10 mouse cellular contexts compared by ENCODE assay signal in the genomic region with DNA sequence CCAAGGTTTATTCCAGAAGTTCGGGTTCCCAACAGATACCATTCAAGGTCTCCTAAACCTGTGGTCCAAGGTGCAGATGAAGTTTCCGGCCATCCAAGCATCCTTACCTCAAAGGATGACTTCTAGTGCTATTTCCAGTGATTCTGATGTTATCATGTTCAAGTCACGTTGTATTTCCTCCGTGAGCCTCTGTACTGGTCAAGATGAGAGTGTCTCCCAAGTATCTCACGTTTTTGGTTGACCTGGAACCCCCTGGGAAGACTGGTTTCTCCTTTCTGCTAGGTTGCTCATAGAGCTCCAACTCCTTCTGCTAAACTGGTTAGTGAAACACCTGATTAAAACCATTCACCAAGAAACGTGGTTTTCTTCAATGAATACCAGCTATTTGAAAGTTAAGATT. TPM values are rescaled to one million over a fixed set of nuclear protein-coding genes. Genes with fewer than 3 reads are reported as not detected.
DNase-seq lines count a peak whose midpoint lies in the region; ATAC-seq and TF ChIP-seq lines count a peak whose summit lies in the region.
"Had no signal": no experiment of that assay in that cellular context is flagged by ENCODE, and none has a peak within 500 bp of the region (broad histone marks: within the 10 kb centered on the region; RNA-seq: fewer than 3 reads in every experiment).

No protein-coding gene starts in this region.

- no peaks in the 10 kb centered on the region; the same call in 1 of the 2 replicates for H3K4me1 ChIP-seq in embryonic facial prominence, embryonic 12.5 days
- peaks cover 7% of the 10 kb centered on the region; the same call in 1 of the 2 replicates for H3K4me1 ChIP-seq in embryonic facial prominence, embryonic 10.5 days
- H3K4me1 ChIP-seq in kidney, embryonic 15.5 days: peaks cover 9% of the 10 kb centered on the region; the same call in 1 of the 2 replicates
- H3K4me1 ChIP-seq in embryonic facial prominence, embryonic 14.5 days (ENCODE audit: control insufficient read depth, insufficient read depth, low read length): no peaks in the 10 kb centered on the region
- peaks cover 6% of the 10 kb centered on the region; the same call in 1 of the 2 replicates for H3K4me1 ChIP-seq in liver, postnatal 0 days (ENCODE audit: insufficient read depth)

- H3K36me3 ChIP-seq in embryonic facial prominence, embryonic 12.5 days: no peaks in the 10 kb centered on the region
- H3K36me3 ChIP-seq in embryonic facial prominence, embryonic 10.5 days (replicated peaks): no peaks in the 10 kb centered on the region
- no peaks in the 10 kb centered on the region for H3K36me3 ChIP-seq in kidney, embryonic 15.5 days
- no peaks in the 10 kb centered on the region for H3K36me3 ChIP-seq in embryonic facial prominence, embryonic 14.5 days (ENCODE audit: control insufficient read depth, insufficient read depth, low read length)
- H3K36me3 ChIP-seq in liver, postnatal 0 days (replicated peaks; ENCODE audit: insufficient read depth, low read length): no peaks in the 10 kb centered on the region
- H3K36me3 ChIP-seq: liver, embryonic 13.5 days; midbrain, embryonic 12.5 days had no signal

- WGBS in embryonic facial prominence, embryonic 12.5 days: 37% methylated on average over 6 of the region's 6 CpGs
- WGBS in embryonic facial prominence, embryonic 10.5 days: 41% methylated on average over 6 of the region's 6 CpGs
- WGBS in kidney, embryonic 15.5 days: 40% methylated on average over 6 of the region's 6 CpGs
- WGBS in embryonic facial prominence, embryonic 14.5 days: 36% methylated on average over 6 of the region's 6 CpGs
- 33% methylated on average over 6 of the region's 6 CpGs for WGBS in liver, postnatal 0 days (ENCODE audit: insufficient replicate concordance)

- H3K4me2 ChIP-seq in embryonic facial prominence, embryonic 12.5 days (replicated peaks): peak overlapping the region; percentile 64; the same call in 1 of the 2 replicates
- H3K4me2 ChIP-seq in kidney, embryonic 15.5 days: peak overlapping the region; percentile 80; the same call in 1 of the 2 replicates
- peak overlapping the region; percentile 78; the same call in 1 of the 2 replicates for H3K4me2 ChIP-seq in embryonic facial prominence, embryonic 14.5 days (ENCODE audit: low read depth, low read length)
- H3K4me2 ChIP-seq in liver, postnatal 0 days (ENCODE audit: low read depth, low read length): no peak overlapping the region

- H3K27ac ChIP-seq in embryonic facial prominence, embryonic 12.5 days: no peak overlapping the region
- H3K27ac ChIP-seq in embryonic facial prominence, embryonic 10.5 days (replicated peaks): no peak overlapping the region
- no peak overlapping the region for H3K27ac ChIP-seq in kidney, embryonic 15.5 days
- no peak overlapping the region for H3K27ac ChIP-seq in embryonic facial prominence, embryonic 14.5 days (replicated peaks; ENCODE audit: low read depth, low read length)
- no peak overlapping the region for H3K27ac ChIP-seq in liver, postnatal 0 days (ENCODE audit: low read depth)
- H3K27ac ChIP-seq: liver, embryonic 13.5 days; midbrain, embryonic 12.5 days had no signal

- ATAC-seq in embryonic facial prominence, embryonic 12.5 days (ENCODE audit: insufficient number of reproducible peaks, insufficient read depth, low FRiP score, low TSS enrichment): no peak
- no peak for ATAC-seq in kidney, embryonic 15.5 days (replicated peaks; ENCODE audit: low FRiP score)
- ATAC-seq in embryonic facial prominence, embryonic 14.5 days (ENCODE audit: low read depth): no peak
- ATAC-seq in liver, postnatal 0 days: no peak

- no peak for DNase-seq in embryonic facial prominence, embryonic 10.5 days (ENCODE audit: low spot score)
- DNase-seq in kidney, adult 18-20 months: no peak
- no peak for DNase-seq in embryonic facial prominence, embryonic 14.5 days (ENCODE audit: low spot score)
- DNase-seq in liver, postnatal 0 days: no peak
- no peak for DNase-seq in left cerebral cortex, adult 9 months (ENCODE audit: low spot score in 2 of 2)
- no peak for DNase-seq in natural killer cell, adult 2 months (ENCODE audit: low spot score in 2 of 2)

- no peak for TF ChIP-seq EP300 in liver, postnatal 0 days (IDR thresholded peaks at IDR 0.05; ENCODE audit: low read depth)

- TF ChIP-seq CTCF in liver, postnatal 0 days (IDR thresholded peaks at IDR 0.05; ENCODE audit: low read depth): no peak

- no peaks in the 10 kb centered on the region for H3K9me3 ChIP-seq in embryonic facial prominence, embryonic 12.5 days
- no peaks in the 10 kb centered on the region for H3K9me3 ChIP-seq in embryonic facial prominence, embryonic 10.5 days
- H3K9me3 ChIP-seq in kidney, embryonic 15.5 days (replicated peaks): no peaks in the 10 kb centered on the region
- 0 out of 2 replicates have a peak, but pooled peaks cover 7% of the 10 kb centered on the region for H3K9me3 ChIP-seq in embryonic facial prominence, embryonic 14.5 days (ENCODE audit: control insufficient read depth, low read length)
- H3K9me3 ChIP-seq in liver, postnatal 0 days (ENCODE audit: low read length): no peaks in the 10 kb centered on the region
- H3K9me3 ChIP-seq: liver, embryonic 13.5 days; midbrain, embryonic 12.5 days had no signal

- no peaks in the 10 kb centered on the region for H3K27me3 ChIP-seq in embryonic facial prominence, embryonic 12.5 days
- H3K27me3 ChIP-seq in embryonic facial prominence, embryonic 10.5 days (replicated peaks; ENCODE audit: low read depth, poor library complexity, severe bottlenecking): peaks cover 13% of the 10 kb centered on the region
- H3K27me3 ChIP-seq in kidney, embryonic 15.5 days: 0 out of 2 replicates have a peak, but pooled peaks cover 2% of the 10 kb centered on the region
- no peaks in the 10 kb centered on the region for H3K27me3 ChIP-seq in embryonic facial prominence, embryonic 14.5 days (replicated peaks; ENCODE audit: control insufficient read depth, insufficient read depth, low read length)
- H3K27me3 ChIP-seq in liver, postnatal 0 days (ENCODE audit: insufficient read depth, low read length): no peaks in the 10 kb centered on the region

- H3K4me3 ChIP-seq in embryonic facial prominence, embryonic 12.5 days: no peak overlapping the region
- no peak overlapping the region for H3K4me3 ChIP-seq in embryonic facial prominence, embryonic 10.5 days
- H3K4me3 ChIP-seq in kidney, embryonic 15.5 days (replicated peaks): no peak overlapping the region
- H3K4me3 ChIP-seq in embryonic facial prominence, embryonic 14.5 days (ENCODE audit: low read depth, low read length): no peak overlapping the region
- 0 out of 2 replicates have a peak overlapping the region, but pooled peaks have one; percentile 72 for H3K4me3 ChIP-seq in liver, postnatal 0 days (ENCODE audit: low read depth, low read length)

- no peak overlapping the region for H3K9ac ChIP-seq in embryonic facial prominence, embryonic 12.5 days
- H3K9ac ChIP-seq in kidney, embryonic 15.5 days: no peak overlapping the region
- no peak overlapping the region for H3K9ac ChIP-seq in embryonic facial prominence, embryonic 14.5 days (ENCODE audit: low read depth, low read length)
- no peak overlapping the region for H3K9ac ChIP-seq in liver, postnatal 0 days (replicated peaks)

RNA-seq across cellular contexts. Expression of a gene that starts 0.7 kb away (rescaled TPM):
- polyA plus RNA-seq in embryonic facial prominence, embryonic 12.5 days (2016; fragmentation: Nextera tagmentation; extraction: Ambion mirVana): 11.2 and 13.2 TPM in 2 replicates
- 15.0 and 22.2 TPM in 2 replicates for polyA plus RNA-seq in embryonic facial prominence, embryonic 10.5 days (2016; fragmentation: Nextera tagmentation; extraction: Ambion mirVana)
- 14.4 and 15.0 TPM in 2 replicates for polyA plus RNA-seq in kidney, embryonic 15.5 days (2015; fragmentation: Nextera tagmentation; extraction: Ambion mirVana)
- 4.9 and 7.2 TPM in 2 replicates for polyA plus RNA-seq in embryonic facial prominence, embryonic 14.5 days (2014; fragmentation: Nextera tagmentation; extraction: Ambion mirVana)
- polyA plus RNA-seq in liver, postnatal 0 days (2015; fragmentation: Nextera tagmentation; extraction: Ambion mirVana): 5.6 and 7.8 TPM in 2 replicates

RNA-seq across cellular contexts. Expression of a gene that starts 22.2 kb away (rescaled TPM):
- 27.6 and 29.1 TPM in 2 replicates for polyA plus RNA-seq in embryonic facial prominence, embryonic 12.5 days (2016; fragmentation: Nextera tagmentation; extraction: Ambion mirVana)
- 25.5 and 27.5 TPM in 2 replicates for polyA plus RNA-seq in embryonic facial prominence, embryonic 10.5 days (2016; fragmentation: Nextera tagmentation; extraction: Ambion mirVana)
- polyA plus RNA-seq in kidney, embryonic 15.5 days (2015; fragmentation: Nextera tagmentation; extraction: Ambion mirVana): 14.0 and 16.7 TPM in 2 replicates
- polyA plus RNA-seq in embryonic facial prominence, embryonic 14.5 days (2014; fragmentation: Nextera tagmentation; extraction: Ambion mirVana): 17.1 and 18.1 TPM in 2 replicates
- polyA plus RNA-seq in liver, postnatal 0 days (2015; fragmentation: Nextera tagmentation; extraction: Ambion mirVana): 2.8 and 3.0 TPM in 2 replicates
